Mouse (Mus musculus) ES-E14 (cell line): ENCODE measurements at regions not wholly inside any gene's neighbourhood (a gene's known extent, or its start where the extent isn't known, plus 50 kb on each side); places are given as distances from the start of the nearest gene placed in this dataset.

ENCODE experiments used
- DNase-seq: peaks from one replicate; pipeline ENCODE4 v3.0.0-alpha.2; 2013; ENCODE audit warnings: low read depth, low spot score
- H3K27ac ChIP-seq: 2 replicates; pipeline ENCODE4 v1.5.1; 2012; ENCODE audit warnings: low read depth, mild to moderate bottlenecking, low read length, moderate library complexity, mixed read lengths; ENCODE audit not compliant: poor library complexity, insufficient read depth, severe bottlenecking
- H3K36me3 ChIP-seq: 2 replicates; pipeline ENCODE4 v1.6.1; 2012; ENCODE audit warnings: mild to moderate bottlenecking, low read length, moderate library complexity, mixed read lengths; ENCODE audit not compliant: control insufficient read depth, poor library complexity, insufficient read depth, severe bottlenecking
- H3K4me1 ChIP-seq, 2 experiments: fragments of 150-350 bp in 1 of 2; sonication (generic) in 1 of 2; 2 replicates each; pipeline ENCODE4 v1.6.1; 2012; ENCODE audit warnings: low read length in 2 of 2, mild to moderate bottlenecking in 1 of 2, mixed read lengths in 1 of 2; ENCODE audit not compliant: control insufficient read depth in 2 of 2, insufficient read depth in 2 of 2, poor library complexity in 1 of 2
- H3K4me3 ChIP-seq, 2 experiments: fragments of 150-350 bp in 1 of 2; sonication (generic) in 1 of 2; 2 replicates each; pipeline ENCODE4 v1.5.1; 2012; ENCODE audit warnings: low read length in 2 of 2, low read depth in 1 of 2, mild to moderate bottlenecking in 1 of 2, mixed read lengths in 1 of 2; ENCODE audit not compliant: insufficient read depth in 1 of 2, poor library complexity in 1 of 2, severe bottlenecking in 1 of 2
- H3K9ac ChIP-seq: 2 replicates; pipeline ENCODE4 v1.6.1; 2012; ENCODE audit warnings: low read depth, mild to moderate bottlenecking, low read length, mixed read lengths; ENCODE audit not compliant: poor library complexity, insufficient read depth, severe bottlenecking
- H3K9me3 ChIP-seq: fragments of 150-350 bp; sonication (generic); 2 replicates; pipeline ENCODE4 v1.6.1; 2012; ENCODE audit warnings: low read depth, mild to moderate bottlenecking, low read length; ENCODE audit not compliant: control insufficient read depth, insufficient read depth
- CHD2 ChIP-seq: IDR thresholded peaks from 2 replicates; pipeline ENCODE4 v1.6.1; 2014; ENCODE audit warnings: mild to moderate bottlenecking, low read depth, low read length, inconsistent platforms
- HCFC1 ChIP-seq: IDR thresholded peaks from 2 replicates; pipeline ENCODE4 v1.6.1; 2012; ENCODE audit warnings: low read length, inconsistent platforms, borderline replicate concordance; ENCODE audit not compliant: insufficient read depth
- MAFK ChIP-seq: IDR thresholded peaks from 2 replicates; pipeline ENCODE4 v1.6.1; 2014; ENCODE audit warnings: mild to moderate bottlenecking, low read depth, low read length, inconsistent platforms; ENCODE audit not compliant: insufficient read depth
- ZC3H11A ChIP-seq: IDR thresholded peaks from 2 replicates; pipeline ENCODE4 v1.6.1; 2012; ENCODE audit warnings: low read depth, mild to moderate bottlenecking, inconsistent platforms, low read length, borderline replicate concordance
- ZNF384 ChIP-seq: IDR thresholded peaks from 2 replicates; pipeline ENCODE4 v1.6.1; 2012; ENCODE audit warnings: low read depth, low read length, inconsistent platforms
- in situ Hi-C, 2 experiments: fragments of 600-800 bp; cut with MboI; formaldehyde crosslinking; loops; one replicate each; pipeline ENCODE4 v1.15.1; 2025; ENCODE audit warnings: low sequenced_read_pairs in 2 of 2, inconsistent platforms in 1 of 2; ENCODE audit not compliant: unreplicated experiment in 2 of 2

DNA sequence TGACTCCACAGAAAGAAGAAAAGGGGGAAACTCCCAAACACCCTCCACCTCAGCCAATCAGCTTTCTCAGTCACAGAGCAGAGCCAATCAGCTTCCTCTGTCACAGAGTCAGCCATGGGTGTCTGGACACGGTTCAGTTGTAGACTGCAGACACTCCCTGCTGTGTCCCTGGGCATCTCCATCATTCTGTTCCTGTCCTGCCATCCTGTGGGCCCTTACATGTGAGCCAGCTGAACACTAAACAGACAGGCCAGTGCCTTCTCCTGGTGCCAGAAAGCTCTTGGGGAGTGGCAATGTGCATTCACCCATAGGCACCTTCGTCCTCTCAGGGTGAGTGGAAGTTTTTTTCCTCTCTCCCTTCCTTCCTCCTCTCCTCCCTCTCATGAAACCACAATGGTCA is 81.7 kb downstream of the Cxcl12 start:
- no peak overlapping the region for H3K4me3 ChIP-seq
- in situ Hi-C loops, result no loop called here
- TF ChIP-seq HCFC1 (no peak), ZNF384 (no peak), MAFK (no peak), CHD2 (no peak), ZC3H11A (no peak)
- H3K36me3 ChIP-seq, result no peaks in the 10 kb centered on the region
- no peaks in the 10 kb centered on the region for H3K4me1 ChIP-seq
- no peak overlapping the region for H3K9ac ChIP-seq
- H3K27ac ChIP-seq, result no peak overlapping the region
- no peaks in the 10 kb centered on the region for H3K9me3 ChIP-seq
- DNase-seq, result no peak

DNA sequence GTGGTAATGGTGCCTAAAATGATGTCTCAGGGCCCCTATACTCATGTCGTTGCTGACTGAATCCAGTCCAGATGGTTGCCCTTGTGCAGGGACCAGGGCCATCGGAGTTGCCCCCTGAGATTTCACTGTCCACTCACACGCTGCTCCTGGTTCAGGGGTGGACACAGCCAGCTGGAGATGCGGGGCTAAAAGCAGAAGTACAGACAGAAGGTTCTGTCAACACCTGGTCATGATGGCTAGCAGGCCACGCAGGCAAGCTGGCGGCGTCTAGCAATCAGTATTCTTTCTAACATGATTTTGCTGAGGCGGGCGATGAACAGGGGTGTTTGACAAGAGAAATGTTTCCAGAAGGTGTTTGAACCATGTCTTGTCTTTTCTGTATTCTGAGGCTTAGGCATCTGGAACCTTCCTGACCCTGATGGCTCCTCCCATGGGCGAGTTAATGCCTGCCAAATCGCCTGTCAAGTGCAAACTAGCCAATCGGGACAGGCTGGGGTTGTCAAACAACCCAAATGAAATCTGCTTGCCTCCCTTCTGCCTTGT is 83.1 kb downstream of the Cxcl12 start:
- no peak for TF ChIP-seq HCFC1
- TF ChIP-seq ZC3H11A, result no peak
- TF ChIP-seq MAFK, result no peak
- TF ChIP-seq CHD2, result no peak
- no peak for TF ChIP-seq ZNF384
- H3K9ac ChIP-seq, result no peak overlapping the region
- in situ Hi-C loops, result no loop called here
- no peaks in the 10 kb centered on the region for H3K4me1 ChIP-seq
- no peak for DNase-seq
- no peaks in the 10 kb centered on the region for H3K36me3 ChIP-seq
- H3K27ac ChIP-seq, result no peak overlapping the region
- H3K9me3 ChIP-seq, result no peaks in the 10 kb centered on the region
- no peak overlapping the region for H3K4me3 ChIP-seq

DNA sequence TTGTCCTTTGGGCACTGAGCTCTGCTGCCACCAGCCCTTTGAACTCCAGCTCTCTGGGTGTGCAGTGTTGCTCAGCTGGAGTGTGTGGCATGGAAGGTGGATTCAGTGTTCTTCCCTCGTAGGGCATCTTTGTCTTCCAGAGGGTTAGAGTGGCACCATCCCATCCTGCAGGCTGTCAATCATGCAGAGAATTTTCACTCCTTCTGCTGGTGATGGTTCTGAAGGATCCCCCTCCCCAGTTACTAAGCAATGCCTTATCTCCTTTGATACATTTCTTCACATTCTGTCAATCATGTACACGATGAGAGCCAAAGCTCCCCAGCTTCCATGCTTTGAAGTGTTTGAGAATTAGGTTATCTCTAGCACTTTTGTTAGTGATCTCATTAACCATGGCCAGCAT is 84.0 kb downstream of the Cxcl12 start:
- Histone ChIP-seq H3K4me3 (no peak overlapping the region), H3K4me1 (no peaks in the 10 kb centered on the region), H3K9ac (no peak overlapping the region), H3K9me3 (no peaks in the 10 kb centered on the region), H3K36me3 (no peaks in the 10 kb centered on the region), H3K27ac (no peak overlapping the region; the same call in 1 of the 2 replicates)
- in situ Hi-C loops, result no loop called here
- no peak for DNase-seq
- TF ChIP-seq MAFK (no peak), ZC3H11A (no peak), HCFC1 (no peak), ZNF384 (no peak), CHD2 (no peak)

DNA sequence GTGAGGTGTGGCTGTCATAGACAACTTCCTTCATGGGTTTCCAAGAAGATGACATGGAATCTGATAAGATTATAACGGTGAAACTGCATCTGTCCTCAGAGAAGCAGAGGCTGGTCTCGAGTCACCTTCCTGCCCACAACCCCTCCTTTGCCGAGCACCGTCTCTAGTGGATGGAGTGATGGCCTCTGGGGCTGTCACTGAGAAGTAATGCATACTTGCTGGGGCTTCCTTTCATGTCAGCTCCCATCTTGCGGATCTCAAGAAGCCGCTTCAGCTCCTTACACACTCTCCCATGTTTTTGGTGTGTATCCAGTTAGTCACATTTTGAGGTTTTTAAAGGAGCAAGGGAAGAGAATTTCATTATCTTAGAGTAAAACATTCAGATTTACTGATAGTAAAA is 84.7 kb downstream of the Cxcl12 start:
- no peaks in the 10 kb centered on the region for H3K36me3 ChIP-seq
- no peaks in the 10 kb centered on the region for H3K4me1 ChIP-seq
- H3K9me3 ChIP-seq, result no peaks in the 10 kb centered on the region
- H3K9ac ChIP-seq, result no peak overlapping the region
- H3K4me3 ChIP-seq, result no peak overlapping the region
- no peak for DNase-seq
- H3K27ac ChIP-seq, result no peak overlapping the region
- no peak for TF ChIP-seq ZNF384
- TF ChIP-seq ZC3H11A, result no peak
- no peak for TF ChIP-seq CHD2
- TF ChIP-seq HCFC1, result no peak
- TF ChIP-seq MAFK, result no peak
- in situ Hi-C loops, result no loop called here
